Comparison of ENCODE assay signal across 13 mouse cellular contexts in the genomic region with DNA sequence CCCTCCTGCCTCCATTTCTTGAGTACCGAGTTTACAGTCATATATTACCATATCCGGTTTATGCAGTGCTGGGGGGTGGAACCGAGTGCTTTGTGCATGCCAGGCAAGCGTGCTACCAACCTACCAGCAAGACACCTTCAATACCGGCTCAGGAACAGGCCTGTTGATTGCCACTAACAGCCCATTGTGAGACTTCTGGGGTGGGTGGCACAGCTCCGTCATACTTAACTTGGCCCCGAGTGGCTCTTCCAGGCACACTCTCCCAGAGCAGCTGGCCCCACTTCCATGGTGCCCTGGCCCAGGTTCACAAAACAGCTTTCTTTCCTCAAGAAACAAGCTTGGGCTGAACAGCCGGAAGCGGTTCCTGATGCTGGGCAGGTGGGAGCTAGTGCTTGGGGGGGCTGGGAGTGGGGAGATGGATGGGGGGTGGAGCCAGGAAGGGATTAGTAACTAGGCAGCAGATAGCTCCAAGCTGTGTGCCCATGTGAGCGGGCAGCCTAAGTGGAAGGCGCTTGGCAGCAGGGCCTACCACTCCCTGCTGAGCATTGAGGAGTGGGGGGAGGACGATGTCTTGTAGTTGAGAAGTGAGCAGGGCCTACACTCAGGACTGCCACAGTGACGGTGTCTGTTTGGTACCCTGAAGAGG. TPM values are rescaled to one million over a fixed set of nuclear protein-coding genes. Genes with fewer than 3 reads are reported as not detected.
DNase-seq lines count a peak whose midpoint lies in the region; ATAC-seq and TF ChIP-seq lines count a peak whose summit lies in the region.
"Had no signal": no experiment of that assay in that cellular context is flagged by ENCODE, and none has a peak within 500 bp of the region (broad histone marks: within the 10 kb centered on the region; RNA-seq: fewer than 3 reads in every experiment).

No protein-coding gene starts in this region.

- TF ChIP-seq POLR2A in MEL (IDR thresholded peaks at IDR 0.05; ENCODE audit: control insufficient read depth in 1 of 2, insufficient read depth in 1 of 2, low read depth in 1 of 2, low read length in 2 of 2, poor library complexity in 1 of 2), result 0 out of 4 replicates have a peak, but pooled peaks of 1 of the 2 experiments have one; percentile 9

- no peak overlapping the region for H3K4me2 ChIP-seq in forebrain, embryonic 15.5 days (replicated peaks)
- H3K4me2 ChIP-seq in midbrain, embryonic 12.5 days (replicated peaks), result no peak overlapping the region

- no peaks in the 10 kb centered on the region for H3K9me3 ChIP-seq in MEL (replicated peaks; ENCODE audit: insufficient read depth, low read length)
- no peaks in the 10 kb centered on the region for H3K9me3 ChIP-seq in forebrain, embryonic 15.5 days
- H3K9me3 ChIP-seq in midbrain, embryonic 12.5 days, result peaks cover 4% of the 10 kb centered on the region; the same call in 1 of the 2 replicates

- no peak; a peak in 1 of 4 replicates for TF ChIP-seq EP300 in MEL (IDR thresholded peaks at IDR 0.05; ENCODE audit: low read depth in 1 of 2, low read length in 2 of 2)

- H3K79me2 ChIP-seq in MEL (ENCODE audit: control insufficient read depth, insufficient read depth, low read length, poor library complexity), result peaks cover 2% of the 10 kb centered on the region

- TF ChIP-seq RAD21 in MEL (IDR thresholded peaks at IDR 0.05; ENCODE audit: low read depth, low read length), result no peak

- H3K36me3 ChIP-seq in MEL (ENCODE audit: control insufficient read depth in 1 of 2, insufficient read depth in 2 of 2, low read length in 2 of 2), result peaks cover 0 to 6% of the 10 kb centered on the region in 2 experiments; a peak in 2 of 4 replicates
- H3K36me3 ChIP-seq in forebrain, embryonic 15.5 days, result peaks cover 22% of the 10 kb centered on the region
- peaks cover 51% of the 10 kb centered on the region for H3K36me3 ChIP-seq in midbrain, embryonic 12.5 days

- H3K4me1 ChIP-seq in MEL (ENCODE audit: control insufficient read depth in 1 of 2, insufficient read depth in 2 of 2, low read length in 2 of 2), result peaks cover 0 to 25% of the 10 kb centered on the region in 2 experiments; a peak in 2 of 4 replicates
- peaks cover 20% of the 10 kb centered on the region for H3K4me1 ChIP-seq in forebrain, embryonic 15.5 days
- peaks cover 26% of the 10 kb centered on the region for H3K4me1 ChIP-seq in midbrain, embryonic 12.5 days

- peak overlapping the region; percentile 75 for H3K9ac ChIP-seq in MEL (ENCODE audit: control insufficient read depth, low read depth, low read length, poor library complexity, severe bottlenecking)
- no peak overlapping the region for H3K9ac ChIP-seq in forebrain, embryonic 15.5 days (replicated peaks)
- H3K9ac ChIP-seq in midbrain, embryonic 12.5 days (replicated peaks), result no peak overlapping the region

- peak overlapping the region; percentile 37 to 74 for H3K4me3 ChIP-seq in MEL (ENCODE audit: control insufficient read depth in 1 of 2, insufficient read depth in 1 of 2, low read depth in 2 of 2, low read length in 2 of 2)
- no peak overlapping the region for H3K4me3 ChIP-seq in forebrain, embryonic 15.5 days
- H3K4me3 ChIP-seq in midbrain, embryonic 12.5 days, result no peak overlapping the region

- no peak for TF ChIP-seq CTCF in MEL (IDR thresholded peaks at IDR 0.05 in 2 of 3, conservative IDR thresholded peaks at IDR 0.05 in 1 of 3; ENCODE audit: control insufficient read depth in 1 of 3, insufficient read depth in 1 of 3, low read depth in 2 of 3, low read length in 3 of 3, poor library complexity in 1 of 3, severe bottlenecking in 1 of 3)

- H3K27ac ChIP-seq in MEL (ENCODE audit: control insufficient read depth, low read depth, low read length), result peak overlapping the region; percentile 99
- peak overlapping the region; percentile 76 for H3K27ac ChIP-seq in forebrain, embryonic 15.5 days (replicated peaks)
- peak overlapping the region; percentile 77 for H3K27ac ChIP-seq in midbrain, embryonic 12.5 days (replicated peaks)

- no peak for DNase-seq in frontal cortex, postnatal 25 days (ENCODE audit: low spot score in 2 of 2)
- no peak for DNase-seq in MEL (ENCODE audit: low read depth, low spot score)
- DNase-seq in ovary, postnatal 14 days (ENCODE audit: low spot score), result no peak
- no peak for DNase-seq in spleen, postnatal 10 days (ENCODE audit: low spot score in 2 of 2)
- DNase-seq in lung, postnatal 4 days, result no peak
- DNase-seq: gastrocnemius, postnatal 25 days had no signal

- no peaks in the 10 kb centered on the region for H3K27me3 ChIP-seq in MEL (ENCODE audit: control insufficient read depth in 1 of 2, insufficient read depth in 2 of 2, low read length in 2 of 2)
- no peaks in the 10 kb centered on the region for H3K27me3 ChIP-seq in forebrain, embryonic 15.5 days
- H3K27me3 ChIP-seq in midbrain, embryonic 12.5 days, result no peaks in the 10 kb centered on the region

- WGBS in forebrain, embryonic 15.5 days, result 38% methylated on average over 13 of the region's 13 CpGs
- WGBS in midbrain, embryonic 12.5 days, result 61% methylated on average over 13 of the region's 13 CpGs

- ATAC-seq in frontal cortex, adult (ENCODE audit: low TSS enrichment), result peak; percentile 21
- ATAC-seq in forebrain, embryonic 15.5 days (replicated peaks), result peak; percentile 80
- peak; percentile 53 for ATAC-seq in midbrain, embryonic 12.5 days (ENCODE audit: low FRiP score, low read depth)

TF ChIP-seq in MEL, 35 proteins besides CTCF, POLR2A, EP300 and RAD21:
- TF ChIP-seq MAZ (IDR thresholded peaks at IDR 0.05; ENCODE audit: low read depth, low read length), result 0 out of 2 replicates have a peak, but pooled peaks have one; percentile 9
- TF ChIP-seq POLR2AphosphoS2 (IDR thresholded peaks at IDR 0.05; ENCODE audit: low read length), result no peak
- TF ChIP-seq MXI1 (IDR thresholded peaks at IDR 0.05; ENCODE audit: low read depth, low read length), result no peak; the same call in 1 of the 2 replicates
- TF ChIP-seq MYC (IDR thresholded peaks at IDR 0.05; ENCODE audit: low read depth, low read length), result 0 out of 2 replicates have a peak, but pooled peaks have one; percentile 15
- peak; percentile 64 for TF ChIP-seq NELFE (IDR thresholded peaks at IDR 0.05; ENCODE audit: low read depth, low read length)
- no peak for TF ChIP-seq SMC3 (IDR thresholded peaks at IDR 0.05; ENCODE audit: low read depth, low read length)
- TF ChIP-seq CHD1 (IDR thresholded peaks at IDR 0.05; ENCODE audit: low read depth, low read length), result no peak
- TF ChIP-seq SIN3A (IDR thresholded peaks at IDR 0.05; ENCODE audit: low read length), result peak; percentile 41
- 0 out of 2 replicates have a peak, but pooled peaks have one; percentile 7 for TF ChIP-seq ETS1 (IDR thresholded peaks at IDR 0.05; ENCODE audit: low read depth, low read length)
- no peak for TF ChIP-seq GABPA (IDR thresholded peaks at IDR 0.05; ENCODE audit: low read depth, low read length)
- TF ChIP-seq ZMIZ1 (IDR thresholded peaks at IDR 0.05; ENCODE audit: low read depth, low read length), result no peak
TF ChIP-seq in MEL: peak in this region for 5.

RNA-seq across cellular contexts. Expression of gene Lactbl1, which starts 29.6 kb away (rescaled TPM):
- not detected in 2 replicates for total RNA-seq in MEL (2012; rRNA removed)
- polyA plus RNA-seq in MEL (2012; ENCODE audit: insufficient read depth in 1 of 2, insufficient read length in 2 of 2, low read depth in 1 of 2, low replicate concordance in 2 of 2, missing spikeins in 1 of 2), result not detected
- polyA plus RNA-seq in forebrain, embryonic 15.5 days (2015; fragmentation: Nextera tagmentation; extraction: Ambion mirVana), result 0.05 TPM in 1 of 2 replicates, not detected in the other
- polyA plus RNA-seq in midbrain, embryonic 12.5 days (2016; fragmentation: Nextera tagmentation; extraction: Ambion mirVana), result 0.05 and 0.12 TPM in 2 replicates
- total RNA-seq: gastrocnemius, postnatal 25 days had no signal
- polyA plus RNA-seq: embryonic facial prominence, embryonic 11.5 days; intestine, embryonic 14.5 days had no signal

RNA-seq across cellular contexts. Expression of gene Tex46, which starts 41.8 kb away (rescaled TPM):
- not detected in 2 replicates for total RNA-seq in MEL (2012; rRNA removed)
- polyA plus RNA-seq in MEL (2012; ENCODE audit: insufficient read depth in 1 of 2, insufficient read length in 2 of 2, low read depth in 1 of 2, low replicate concordance in 2 of 2, missing spikeins in 1 of 2), result not detected
- not detected in 2 replicates for polyA plus RNA-seq in forebrain, embryonic 15.5 days (2015; fragmentation: Nextera tagmentation; extraction: Ambion mirVana)
- not detected in 2 replicates for polyA plus RNA-seq in midbrain, embryonic 12.5 days (2016; fragmentation: Nextera tagmentation; extraction: Ambion mirVana)
- total RNA-seq: gastrocnemius, postnatal 25 days had no signal
- polyA plus RNA-seq: embryonic facial prominence, embryonic 11.5 days; intestine, embryonic 14.5 days; limb, embryonic 14.5 days; stomach, embryonic 14.5 days had no signal

RNA-seq across cellular contexts. Expression of gene Kdm1a, which starts 49.5 kb away (rescaled TPM):
- 60.7 and 66.5 TPM in 2 replicates for total RNA-seq in MEL (2012; rRNA removed)
- 10 to 100 TPM in 1 of 2 experiments, not detected in 1; 90.1 TPM for polyA plus RNA-seq in MEL (2012; ENCODE audit: insufficient read depth in 1 of 2, insufficient read length in 2 of 2, low read depth in 1 of 2, low replicate concordance in 2 of 2, missing spikeins in 1 of 2)
- 94.3 and 108 TPM in 2 replicates for polyA plus RNA-seq in forebrain, embryonic 15.5 days (2015; fragmentation: Nextera tagmentation; extraction: Ambion mirVana)
- polyA plus RNA-seq in midbrain, embryonic 12.5 days (2016; fragmentation: Nextera tagmentation; extraction: Ambion mirVana), result 113 and 128 TPM in 2 replicates

Comparison
In these comparisons a context has a peak if more than half of its experiments do, and no peak if none do; other contexts are left out.
1. ATAC-seq: peak in every context shown above with its lines; median percentile 80 in forebrain, embryonic 15.5 days; 53 in midbrain, embryonic 12.5 days; 21 in frontal cortex, adult.
2. H3K4me3 ChIP-seq: peak in MEL (2 of 2); none in forebrain, embryonic 15.5 days (single experiment) and midbrain, embryonic 12.5 days (single experiment).
3. Peak in every context shown above with its lines, with median percentiles within 50 percentile points of each other: H3K27ac ChIP-seq.